Mouse (Mus musculus) heart, adult 2 months (tissue): ENCODE data around the gene Eml6. TPM values are rescaled to one million over a fixed set of nuclear protein-coding genes. Genes with fewer than 3 reads are reported as not detected.
A peak's percentile ranks its signal among the peaks of the same experiment; 100 is the strongest.

Source experiments
- DNase-seq, 2 experiments: peaks; one replicate each; pipeline ENCODE4 v3.0.0; 2021
- H3K27ac ChIP-seq: fragments of 200-600 bp; 2 replicates; pipeline ENCODE4 v1.8.1; 2022
- H3K27me3 ChIP-seq: fragments of 200-500 bp; 2 replicates; pipeline ENCODE4 v1.6.1; 2012; ENCODE audit warnings: mild to moderate bottlenecking, low read length, inconsistent platforms, mixed read lengths; ENCODE audit not compliant: control insufficient read depth, insufficient read depth
- H3K36me3 ChIP-seq: fragments of 200-500 bp; 2 replicates; pipeline ENCODE4 v1.6.1; 2012; ENCODE audit warnings: low read length, inconsistent platforms; ENCODE audit not compliant: control insufficient read depth, insufficient read depth
- H3K4me1 ChIP-seq: fragments of 200-500 bp; 2 replicates; pipeline ENCODE4 v1.6.1; 2011; ENCODE audit warnings: low read length; ENCODE audit not compliant: control insufficient read depth, insufficient read depth
- H3K4me3 ChIP-seq: fragments of 200-600 bp; 2 replicates; pipeline ENCODE4 v1.8.1; 2022
- H3K79me2 ChIP-seq: fragments of 200-500 bp; replicated peaks from 2 replicates; pipeline ENCODE4 v1.6.1; 2012; ENCODE audit warnings: mild to moderate bottlenecking, inconsistent platforms, low read length, moderate library complexity, mixed read lengths; ENCODE audit not compliant: control insufficient read depth, insufficient read depth
- H3K9ac ChIP-seq: fragments of 200-500 bp; 2 replicates; pipeline ENCODE4 v1.6.1; 2012; ENCODE audit warnings: low read depth, mild to moderate bottlenecking, control low read depth, inconsistent platforms, low read length, mixed read lengths
- CTCF ChIP-seq: fragments of 200-600 bp; IDR thresholded peaks from 2 replicates; pipeline ENCODE4 v1.8.1; 2022; ENCODE audit warnings: antibody characterized with exemption, mild to moderate bottlenecking, moderate library complexity
- EP300 ChIP-seq: fragments of 200-500 bp; IDR thresholded peaks from 2 replicates; pipeline ENCODE4 v1.6.1; 2011; ENCODE audit warnings: low read depth, low read length, control low read depth; ENCODE audit not compliant: insufficient read depth
- POLR2A ChIP-seq: fragments of 200-500 bp; IDR thresholded peaks from 2 replicates; pipeline ENCODE4 v1.6.1; 2011; ENCODE audit warnings: mild to moderate bottlenecking, low read depth, low read length, control low read depth; ENCODE audit not compliant: insufficient read depth
- WGBS: fragments of 180-500 bp; shearing (Covaris S2); methylation state at CpG from one replicate; pipeline ENCODE4 v1.1.7; 2018; 5-methylcytosine and 5-hydroxymethylcytosine counted together
- intact Hi-C: fragments of 180-260 bp; cut with DNase I; formaldehyde crosslinking; loops from one replicate; pipeline ENCODE4 v1.15.1; 2025
- polyA plus RNA-seq: library from polyadenylated mRNA; depleted of rRNA; stranded (reverse); fragments of >200 nt; gene quantifications from 2 replicates; pipeline ENCODE4 v1.2.3, GENCODE M21; 2012
- total RNA-seq, 2 experiments: library from RNA; stranded (reverse); gene quantifications; 2 replicates each; pipeline ENCODE4 v1.2.3; 2021

Gene Eml6
- total and polyA plus RNA-seq, 3 experiments: 2.0 to 2.2 (median 2.1) TPM

GRCm38 (mm10) chr11:29725167-29725566, 300.7 kb downstream of the Eml6 start:
- DNase-seq: no peak
- Histone ChIP-seq H3K27me3 (no peaks in the 10 kb centered on the region), H3K79me2 (no peaks in the 10 kb centered on the region; the same call in 1 of the 2 replicates), H3K36me3 (peaks cover 5% of the 10 kb centered on the region), H3K9ac (no peak overlapping the region), H3K27ac (no peak overlapping the region), H3K4me3 (no peak overlapping the region), H3K4me1 (peaks cover 1% of the 10 kb centered on the region; the same call in 1 of the 2 replicates)
- intact Hi-C loops: no loop called here
- TF ChIP-seq POLR2A (no peak), EP300 (no peak), CTCF (no peak)

- Histone ChIP-seq H3K27ac (no peak overlapping the region), H3K27me3 (no peaks in the 10 kb centered on the region), H3K9ac (no peak overlapping the region), H3K36me3 (peaks cover 7% of the 10 kb centered on the region), H3K4me1 (peaks cover 1% of the 10 kb centered on the region; the same call in 1 of the 2 replicates), H3K4me3 (no peak overlapping the region), H3K79me2 (no peaks in the 10 kb centered on the region; the same call in 1 of the 2 replicates)
- WGBS: 96% methylated on average over 2 of the region's 2 CpGs
- TF ChIP-seq POLR2A (no peak), EP300 (no peak), CTCF (no peak)
- intact Hi-C loops: no loop called here
- DNase-seq: no peak
Observed at GRCm38 (mm10) chr11:29724213-29724612, 301.6 kb downstream of the Eml6 start.

GRCm38 (mm10) chr11:29719597-29719996, 306.2 kb downstream of the Eml6 start:
- no peak for TF ChIP-seq EP300
- TF ChIP-seq CTCF: no peak
- no peak for TF ChIP-seq POLR2A
- DNase-seq: no peak
- Histone ChIP-seq H3K36me3 (peaks cover 12% of the 10 kb centered on the region), H3K27me3 (no peaks in the 10 kb centered on the region), H3K4me3 (0 out of 2 replicates have a peak overlapping the region, but pooled peaks have one; percentile 13), H3K4me1 (peaks cover 5% of the 10 kb centered on the region), H3K27ac (no peak overlapping the region; the same call in 1 of the 2 replicates), H3K79me2 (no peaks in the 10 kb centered on the region; the same call in 1 of the 2 replicates), H3K9ac (no peak overlapping the region)
- intact Hi-C loops: loop anchor here (10.0 kb wide), 1 partner anchor 935 kb away; no protein-coding TSS in a partner anchor
- WGBS: 57% methylated on average over 1 of the region's 1 CpGs

- Histone ChIP-seq H3K27me3 (no peaks in the 10 kb centered on the region), H3K4me1 (peaks cover 5% of the 10 kb centered on the region), H3K4me3 (peak overlapping the region; percentile 8; the same call in 1 of the 2 replicates), H3K9ac (peak overlapping the region; percentile 2; the same call in 1 of the 2 replicates), H3K27ac (peak overlapping the region; percentile 50), H3K36me3 (peaks cover 12% of the 10 kb centered on the region), H3K79me2 (no peaks in the 10 kb centered on the region; the same call in 1 of the 2 replicates)
- WGBS: 41% methylated on average over 6 of the region's 6 CpGs
- intact Hi-C loops: loop anchor here (10.0 kb wide), 1 partner anchor 936 kb away; no protein-coding TSS in a partner anchor
- no peak for TF ChIP-seq EP300
- TF ChIP-seq POLR2A: no peak
- no peak for TF ChIP-seq CTCF
- peak in 1 of 2 experiments; percentile 19 for DNase-seq
Observed at GRCm38 (mm10) chr11:29718541-29718940, 307.3 kb downstream of the Eml6 start.

GRCm38 (mm10) chr11:29715499-29715898, 310.3 kb downstream of the Eml6 start:
- Histone ChIP-seq H3K27ac (no peak overlapping the region), H3K79me2 (peaks cover 1% of the 10 kb centered on the region), H3K27me3 (no peaks in the 10 kb centered on the region), H3K36me3 (peaks cover 9% of the 10 kb centered on the region; the same call in 1 of the 2 replicates), H3K4me3 (no peak overlapping the region), H3K4me1 (peaks cover 3% of the 10 kb centered on the region), H3K9ac (no peak overlapping the region)
- 64% methylated on average over 3 of the region's 3 CpGs for WGBS
- TF ChIP-seq CTCF: peak; percentile 70
- no peak for TF ChIP-seq POLR2A
- intact Hi-C loops: loop anchor here (2.0 to 10.0 kb wide), 2 partner anchors 447 to 939 kb away; no protein-coding TSS in a partner anchor
- no peak for DNase-seq

GRCm38 (mm10) chr11:29714789-29715188, 311.0 kb downstream of the Eml6 start:
- no peak for TF ChIP-seq POLR2A
- TF ChIP-seq CTCF: peak; percentile 75
- Histone ChIP-seq H3K36me3 (peaks cover 5% of the 10 kb centered on the region; the same call in 1 of the 2 replicates), H3K9ac (no peak overlapping the region), H3K27me3 (no peaks in the 10 kb centered on the region), H3K4me1 (peaks cover 3% of the 10 kb centered on the region), H3K27ac (no peak overlapping the region), H3K4me3 (no peak overlapping the region), H3K79me2 (peaks cover 1% of the 10 kb centered on the region)
- intact Hi-C loops: loop anchor here (2.0 to 10.0 kb wide), 3 partner anchors 137 to 940 kb away; no protein-coding TSS in a partner anchor
- 84% methylated on average over 2 of the region's 2 CpGs for WGBS
- DNase-seq: no peak
